Mouse (Mus musculus) lung, adult 2 months (tissue): ENCODE measurements around the gene Kif9.

Experiments
- CTCF ChIP-seq: fragments of 200-500 bp; IDR thresholded peaks from 2 replicates; pipeline ENCODE4 v1.5.1; 2011; ENCODE audit warnings: mild to moderate bottlenecking, low read length, control low read depth; ENCODE audit not compliant: insufficient read depth
- POLR2A ChIP-seq: fragments of 200-500 bp; IDR thresholded peaks from 2 replicates; pipeline ENCODE4 v1.6.1; 2011; ENCODE audit warnings: low read depth, mild to moderate bottlenecking, control low read depth, low read length, borderline replicate concordance; ENCODE audit errors: extremely low read depth

- TF ChIP-seq CTCF (no peak), POLR2A (no peak)
Measured at GRCm38 (mm10) chr9:110478639-110479038, 1.9 kb downstream of the Kif9 start.
